Mouse (Mus musculus): ENCODE measurements around the gene Dgkq. TPM values are rescaled to one million over a fixed set of nuclear protein-coding genes. Genes with fewer than 3 reads are reported as not detected.

Gene Dgkq
- polyA plus RNA-seq, 1 experiment from 2014 or later: 14.6 TPM

GRCm38 (mm10) chr5:108674624-108675023 lies 5.2 kb upstream of the Dgkq start:
- H3K4me2 ChIP-seq (replicated peaks; ENCODE audit: low read depth, low read length): 0 out of 2 replicates have a peak overlapping the region, but pooled peaks have one; percentile 23
- H3K4me3 ChIP-seq (ENCODE audit: low read length): no peak overlapping the region
- H3K9ac ChIP-seq (replicated peaks; ENCODE audit: low read length): no peak overlapping the region
- peaks cover 28% of the 10 kb centered on the region for H3K4me1 ChIP-seq (ENCODE audit: insufficient read depth, low read length)
- H3K36me3 ChIP-seq (ENCODE audit: insufficient read depth, low read length): peaks cover 10% of the 10 kb centered on the region; the same call in 1 of the 2 replicates
- peak overlapping the region; percentile 80 for H3K27ac ChIP-seq (ENCODE audit: low read length)
- no peaks in the 10 kb centered on the region for H3K9me3 ChIP-seq (ENCODE audit: low read length)
- no peak for ATAC-seq (ENCODE audit: low FRiP score, low TSS enrichment)
- no peaks in the 10 kb centered on the region for H3K27me3 ChIP-seq (ENCODE audit: insufficient read depth, low read length)
- WGBS: 75% methylated on average over 2 of the region's 2 CpGs

- H3K4me3 ChIP-seq (ENCODE audit: low read length): no peak overlapping the region
- peaks cover 23% of the 10 kb centered on the region for H3K4me1 ChIP-seq (ENCODE audit: insufficient read depth, low read length)
- H3K9me3 ChIP-seq (ENCODE audit: low read length): no peaks in the 10 kb centered on the region
- no peak overlapping the region for H3K27ac ChIP-seq (ENCODE audit: low read length)
- H3K4me2 ChIP-seq (replicated peaks; ENCODE audit: low read depth, low read length): no peak overlapping the region
- no peak overlapping the region for H3K9ac ChIP-seq (replicated peaks; ENCODE audit: low read length)
- H3K27me3 ChIP-seq (ENCODE audit: insufficient read depth, low read length): no peaks in the 10 kb centered on the region
- 95% methylated on average over 12 of the region's 12 CpGs for WGBS
- ATAC-seq (ENCODE audit: low FRiP score, low TSS enrichment): no peak
- peaks cover 10% of the 10 kb centered on the region; the same call in 1 of the 2 replicates for H3K36me3 ChIP-seq (ENCODE audit: insufficient read depth, low read length)
These were observed 2.3 kb upstream of the Dgkq start for GRCm38 (mm10) chr5:108671757-108672156.

GRCm38 (mm10) chr5:108670785-108671184 lies 1.3 kb upstream of the Dgkq start:
- H3K27me3 ChIP-seq (ENCODE audit: insufficient read depth, low read length): no peaks in the 10 kb centered on the region
- no peak for ATAC-seq (ENCODE audit: low FRiP score, low TSS enrichment)
- no peak overlapping the region for H3K4me3 ChIP-seq (ENCODE audit: low read length)
- no peaks in the 10 kb centered on the region for H3K9me3 ChIP-seq (ENCODE audit: low read length)
- no peak overlapping the region for H3K9ac ChIP-seq (replicated peaks; ENCODE audit: low read length)
- peaks cover 18% of the 10 kb centered on the region for H3K4me1 ChIP-seq (ENCODE audit: insufficient read depth, low read length)
- no peak overlapping the region for H3K27ac ChIP-seq (ENCODE audit: low read length)
- H3K36me3 ChIP-seq (ENCODE audit: insufficient read depth, low read length): peaks cover 10% of the 10 kb centered on the region; the same call in 1 of the 2 replicates
- no peak overlapping the region for H3K4me2 ChIP-seq (replicated peaks; ENCODE audit: low read depth, low read length)

- Histone ChIP-seq H3K4me3 (ENCODE audit: low read length) (peak overlapping the region; percentile 56; the same call in 1 of the 2 replicates), H3K4me2 (replicated peaks; ENCODE audit: low read depth, low read length) (peak overlapping the region; percentile 72), H3K36me3 (ENCODE audit: insufficient read depth, low read length) (peaks cover 10% of the 10 kb centered on the region; the same call in 1 of the 2 replicates), H3K4me1 (ENCODE audit: insufficient read depth, low read length) (peaks cover 15% of the 10 kb centered on the region), H3K27me3 (ENCODE audit: insufficient read depth, low read length) (no peaks in the 10 kb centered on the region), H3K27ac (ENCODE audit: low read length) (no peak overlapping the region; the same call in 1 of the 2 replicates), H3K9ac (replicated peaks; ENCODE audit: low read length) (peak overlapping the region; percentile 81), H3K9me3 (ENCODE audit: low read length) (no peaks in the 10 kb centered on the region)
- 76% methylated on average over 9 of the region's 9 CpGs for WGBS
- 0 out of 2 replicates have a peak, but pooled peaks have one; percentile 16 for ATAC-seq (ENCODE audit: low FRiP score, low TSS enrichment)
These were observed 514 bp upstream of the Dgkq start for GRCm38 (mm10) chr5:108669986-108670385.

GRCm38 (mm10) chr5:108668387-108668932 lies 1.0 kb downstream of the Dgkq start:
- H3K4me3 ChIP-seq (ENCODE audit: low read length): peak overlapping the region; percentile 56
- 12% methylated on average over 3 of the region's 3 CpGs for WGBS

GRCm38 (mm10) chr5:108667370-108667769 lies 2.1 kb downstream of the Dgkq start:
- Histone ChIP-seq H3K36me3 (ENCODE audit: insufficient read depth, low read length) (peaks cover 10% of the 10 kb centered on the region; the same call in 1 of the 2 replicates), H3K27me3 (ENCODE audit: insufficient read depth, low read length) (no peaks in the 10 kb centered on the region), H3K9me3 (ENCODE audit: low read length) (no peaks in the 10 kb centered on the region), H3K4me1 (ENCODE audit: insufficient read depth, low read length) (peaks cover 15% of the 10 kb centered on the region), H3K9ac (replicated peaks; ENCODE audit: low read length) (no peak overlapping the region), H3K27ac (ENCODE audit: low read length) (no peak overlapping the region), H3K4me3 (ENCODE audit: low read length) (no peak overlapping the region), H3K4me2 (replicated peaks; ENCODE audit: low read depth, low read length) (no peak overlapping the region)
- 78% methylated on average over 2 of the region's 2 CpGs for WGBS
- ATAC-seq (ENCODE audit: low FRiP score, low TSS enrichment): no peak

More at GRCm38 (mm10) chr5:108668387-108668932, 1.0 kb downstream of the Dgkq start:
- Histone ChIP-seq H3K9me3 (ENCODE audit: low read length) (no peaks in the 10 kb centered on the region), H3K27ac (ENCODE audit: low read length) (peak overlapping the region; percentile 76; the same call in 1 of the 2 replicates), H3K27me3 (ENCODE audit: insufficient read depth, low read length) (no peaks in the 10 kb centered on the region), H3K4me2 (replicated peaks; ENCODE audit: low read depth, low read length) (peak overlapping the region; percentile 72), H3K4me1 (ENCODE audit: insufficient read depth, low read length) (peaks cover 15% of the 10 kb centered on the region), H3K9ac (replicated peaks; ENCODE audit: low read length) (peak overlapping the region; percentile 81), H3K36me3 (ENCODE audit: insufficient read depth, low read length) (peaks cover 10% of the 10 kb centered on the region; the same call in 1 of the 2 replicates)
- no peak for ATAC-seq (ENCODE audit: low FRiP score, low TSS enrichment)

- 46% methylated on average over 3 of the region's 3 CpGs for WGBS
- no peak for ATAC-seq (ENCODE audit: low FRiP score, low TSS enrichment)
- Histone ChIP-seq H3K27me3 (ENCODE audit: insufficient read depth, low read length) (no peaks in the 10 kb centered on the region), H3K36me3 (ENCODE audit: insufficient read depth, low read length) (no peaks in the 10 kb centered on the region), H3K4me1 (ENCODE audit: insufficient read depth, low read length) (peaks cover 14% of the 10 kb centered on the region), H3K9me3 (ENCODE audit: low read length) (no peaks in the 10 kb centered on the region), H3K4me2 (replicated peaks; ENCODE audit: low read depth, low read length) (no peak overlapping the region), H3K9ac (replicated peaks; ENCODE audit: low read length) (no peak overlapping the region), H3K4me3 (ENCODE audit: low read length) (no peak overlapping the region), H3K27ac (ENCODE audit: low read length) (no peak overlapping the region)
These were observed 4.4 kb downstream of the Dgkq start for GRCm38 (mm10) chr5:108665066-108665465.

DNA sequence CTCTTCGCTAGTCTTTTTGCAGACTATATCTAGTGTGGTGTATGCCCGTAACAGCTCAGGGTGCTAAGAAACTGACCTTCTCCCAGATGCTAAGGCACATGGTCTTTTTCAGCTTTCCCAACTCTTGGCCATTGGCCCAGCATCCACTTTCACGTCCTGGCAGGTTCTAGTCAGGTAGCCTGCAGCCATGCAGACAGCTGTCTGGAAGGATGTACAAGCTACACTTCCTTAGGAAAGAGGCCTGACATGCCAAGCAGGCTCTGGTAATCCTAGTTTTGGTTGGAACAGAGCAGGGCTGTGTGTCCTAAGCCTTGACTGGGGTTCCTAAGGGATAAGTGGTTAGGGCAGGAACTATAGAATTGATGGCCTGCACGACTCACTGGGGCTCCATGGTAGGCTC lies 6.7 kb downstream of the Dgkq start:
- Histone ChIP-seq H3K4me1 (ENCODE audit: insufficient read depth, low read length) (peaks cover 11% of the 10 kb centered on the region), H3K27ac (ENCODE audit: low read length) (no peak overlapping the region), H3K9ac (replicated peaks; ENCODE audit: low read length) (no peak overlapping the region), H3K9me3 (ENCODE audit: low read length) (no peaks in the 10 kb centered on the region), H3K27me3 (ENCODE audit: insufficient read depth, low read length) (no peaks in the 10 kb centered on the region), H3K4me2 (replicated peaks; ENCODE audit: low read depth, low read length) (no peak overlapping the region), H3K36me3 (ENCODE audit: insufficient read depth, low read length) (no peaks in the 10 kb centered on the region), H3K4me3 (ENCODE audit: low read length) (no peak overlapping the region)
- 81% methylated on average over 4 of the region's 4 CpGs for WGBS
- ATAC-seq (ENCODE audit: low FRiP score, low TSS enrichment): no peak

DNA sequence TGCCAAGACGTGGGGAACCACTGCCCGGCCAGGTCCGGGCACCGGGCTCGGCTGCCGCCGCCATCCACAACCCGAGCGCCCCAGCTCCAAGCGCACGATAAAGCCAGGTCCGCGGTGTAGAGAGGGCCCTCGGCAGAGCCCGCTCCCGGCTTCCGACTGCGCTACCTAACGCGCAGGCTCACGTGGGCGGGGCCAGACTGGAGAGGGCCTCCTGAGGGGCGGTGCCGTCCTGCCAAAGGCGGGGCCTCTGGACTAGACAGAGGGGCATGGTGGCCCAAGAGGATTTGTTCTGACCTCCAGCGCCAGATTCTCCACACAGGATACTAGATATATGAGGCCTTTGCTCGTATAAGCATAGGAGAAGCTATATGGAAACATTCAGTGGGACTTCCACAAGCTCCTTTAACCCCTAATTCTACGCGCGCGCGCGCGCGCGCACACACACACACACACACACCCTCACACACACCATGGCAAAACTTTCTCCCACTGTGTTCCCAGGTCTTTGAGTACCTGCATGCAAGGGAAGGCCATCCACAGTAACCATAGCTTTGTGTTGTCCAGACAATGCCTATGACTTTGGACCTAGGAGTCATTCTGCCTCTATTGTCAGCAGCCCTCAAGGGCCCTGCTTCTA lies 8.7 kb downstream of the Dgkq start:
- Histone ChIP-seq H3K9ac (replicated peaks; ENCODE audit: low read length) (peak overlapping the region; percentile 92), H3K4me1 (ENCODE audit: insufficient read depth, low read length) (peaks cover 11% of the 10 kb centered on the region), H3K9me3 (ENCODE audit: low read length) (no peaks in the 10 kb centered on the region), H3K27me3 (ENCODE audit: insufficient read depth, low read length) (no peaks in the 10 kb centered on the region), H3K27ac (ENCODE audit: low read length) (0 out of 2 replicates have a peak overlapping the region, but pooled peaks have one; percentile 46), H3K36me3 (ENCODE audit: insufficient read depth, low read length) (peaks cover 3% of the 10 kb centered on the region; the same call in 1 of the 2 replicates), H3K4me2 (replicated peaks; ENCODE audit: low read depth, low read length) (peak overlapping the region; percentile 75), H3K4me3 (ENCODE audit: low read length) (peak overlapping the region; percentile 94)
- ATAC-seq (ENCODE audit: low FRiP score, low TSS enrichment): peak; percentile 99
- 10% methylated on average over 36 of the region's 36 CpGs for WGBS
